Mouse (Mus musculus) gastrocnemius, postnatal 4 days (tissue): Measurements from ENCODE around the gene Mapkbp1. TPM values are rescaled to one million over a fixed set of nuclear protein-coding genes. Genes with fewer than 3 reads are reported as not detected.

Source experiments
- DNase-seq, 2 experiments: peaks; one replicate each; pipeline ENCODE4 v3.0.0; 2021 to 2022; ENCODE audit warnings: low spot score in 2 of 2, mixed read lengths in 2 of 2
- total RNA-seq, 2 experiments: library from RNA; stranded (reverse); gene quantifications; 2 replicates each; pipeline ENCODE4 v1.2.3; 2021

Gene Mapkbp1
- total RNA-seq, 2 experiments from 2014 or later: 14.1 to 15.6 TPM

DNA sequence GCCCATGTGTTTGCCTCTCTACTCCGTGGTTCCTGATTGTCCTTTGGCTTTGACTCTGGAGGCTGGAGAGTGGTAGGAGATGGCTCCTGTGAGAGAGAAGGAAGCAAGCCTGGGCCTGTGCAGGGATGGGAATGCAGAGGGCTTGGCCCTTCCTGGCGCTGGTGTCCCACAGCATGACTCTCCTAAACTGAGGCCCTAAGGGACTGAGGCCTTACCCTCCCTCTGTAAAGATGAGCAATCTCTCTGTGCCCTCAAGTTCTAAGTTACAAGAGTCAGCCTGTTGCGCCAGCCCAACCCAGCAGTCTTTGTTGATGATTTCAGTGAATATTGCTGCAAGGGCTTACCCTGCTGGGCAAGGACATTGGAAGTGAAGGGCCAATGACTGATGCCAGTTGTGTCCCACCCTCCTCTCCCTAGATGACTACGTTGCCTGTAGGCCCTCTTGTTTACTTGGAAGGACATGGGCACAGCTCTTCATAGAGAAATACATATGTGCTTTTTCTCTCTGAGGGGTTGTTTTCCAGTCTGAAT, 35.2 kb downstream of the Mapkbp1 start:
- DNase-seq: no peak

DNA sequence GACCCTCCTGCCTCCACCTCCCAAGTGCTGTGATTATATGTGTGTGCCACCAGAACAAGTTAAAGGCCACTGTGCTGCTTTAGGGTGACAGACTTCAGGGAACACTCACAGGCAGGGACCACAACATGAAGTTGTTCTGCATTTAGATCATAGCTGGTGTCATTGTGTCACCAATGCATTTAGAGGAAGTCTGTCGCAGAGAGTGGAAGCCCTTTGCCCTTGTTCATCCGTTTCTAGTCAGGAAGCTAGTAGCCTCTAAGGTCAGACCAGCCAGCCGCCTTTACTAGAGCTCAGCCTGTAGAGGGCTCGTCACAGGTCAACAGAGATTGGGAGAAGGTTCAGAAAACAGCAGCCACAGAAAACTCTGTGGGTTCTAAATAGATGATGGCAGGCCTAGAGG, 36.2 kb downstream of the Mapkbp1 start:
- no peak for DNase-seq

DNA sequence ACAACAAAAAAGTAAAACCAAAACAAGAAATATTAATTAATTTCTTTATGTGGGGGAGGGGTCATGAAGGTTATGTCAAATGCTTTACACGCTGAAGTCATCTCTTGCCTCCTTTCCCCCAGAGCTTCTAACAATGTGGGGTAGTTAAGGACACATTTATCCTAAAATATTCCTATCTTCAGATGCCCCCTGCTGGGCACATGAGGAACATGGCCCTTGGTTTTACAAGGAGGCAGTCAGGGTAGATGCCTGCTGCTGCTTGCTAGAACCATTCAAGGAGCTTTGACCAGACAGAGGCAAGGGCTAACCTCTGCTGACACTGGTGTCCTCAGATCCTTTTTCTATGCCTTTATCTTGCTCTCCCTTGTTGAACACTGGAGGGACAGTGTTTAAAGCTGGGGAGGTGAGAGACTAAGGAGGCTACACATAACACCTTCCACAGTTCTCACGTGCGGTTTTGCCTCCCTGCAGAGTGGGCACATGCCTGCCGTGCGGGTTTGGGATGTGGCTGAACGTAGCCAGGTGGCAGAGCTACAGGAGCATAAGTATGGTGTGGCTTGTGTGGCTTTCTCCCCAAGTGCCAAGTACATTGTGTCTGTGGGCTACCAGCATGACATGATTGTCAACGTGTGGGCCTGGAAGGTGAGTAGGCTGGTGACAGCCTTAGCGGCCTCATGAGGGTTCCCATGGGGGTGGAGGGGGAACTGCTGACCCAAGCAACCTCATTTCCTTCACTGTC, 39.1 kb downstream of the Mapkbp1 start:
- peak in 1 of 2 experiments; percentile 47 for DNase-seq

DNA sequence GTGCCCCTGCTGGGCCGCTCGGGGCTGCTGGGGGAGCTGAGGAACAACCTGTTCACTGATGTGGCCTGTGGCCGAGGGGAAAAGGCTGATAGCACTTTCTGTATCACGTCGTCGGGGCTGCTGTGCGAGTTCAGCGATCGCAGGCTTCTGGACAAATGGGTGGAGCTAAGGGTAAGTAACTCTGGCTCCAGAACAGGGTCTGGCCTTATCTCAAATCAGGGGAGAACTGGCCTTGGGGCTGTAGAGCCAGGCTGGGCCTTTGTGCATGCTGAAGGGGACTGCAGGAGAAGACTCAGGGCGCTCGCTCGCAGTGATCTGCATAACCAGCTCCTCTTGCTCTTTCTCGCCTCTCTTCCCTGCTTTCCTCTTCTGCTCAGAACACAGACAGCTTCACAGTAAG, 40.4 kb downstream of the Mapkbp1 start:
- DNase-seq: no peak

DNA sequence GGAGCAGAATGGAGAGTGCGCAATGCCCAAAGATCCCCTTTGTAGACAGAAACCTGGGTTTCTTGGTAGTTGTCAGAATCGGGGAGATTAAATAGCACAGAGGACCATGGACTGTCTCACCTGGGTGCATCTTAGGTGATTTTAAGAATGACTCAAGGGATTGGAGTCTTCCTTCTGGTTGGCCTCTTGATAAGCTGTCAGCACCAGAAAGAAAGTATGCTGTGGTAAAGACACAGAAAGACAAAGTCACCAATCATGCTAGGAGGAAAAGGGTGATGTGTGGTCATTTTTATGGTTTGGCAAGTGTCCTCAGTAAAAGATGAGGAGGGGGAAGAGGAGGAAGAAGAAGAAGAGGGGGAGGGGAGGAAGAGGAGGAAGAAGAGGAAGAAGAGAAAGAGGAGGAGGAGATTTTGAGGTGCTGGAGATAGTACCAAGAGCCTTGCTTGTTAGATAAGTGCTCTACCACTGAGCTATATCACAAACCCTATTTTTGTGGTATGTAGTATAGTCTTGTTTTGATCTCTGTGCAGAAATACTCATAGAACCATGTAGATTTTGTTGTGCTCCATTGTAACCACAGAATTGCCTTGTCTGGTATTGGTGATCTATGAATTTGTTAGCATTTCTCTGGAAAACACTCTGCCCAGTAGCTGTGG, 41.5 kb downstream of the Mapkbp1 start:
- DNase-seq: no peak

DNA sequence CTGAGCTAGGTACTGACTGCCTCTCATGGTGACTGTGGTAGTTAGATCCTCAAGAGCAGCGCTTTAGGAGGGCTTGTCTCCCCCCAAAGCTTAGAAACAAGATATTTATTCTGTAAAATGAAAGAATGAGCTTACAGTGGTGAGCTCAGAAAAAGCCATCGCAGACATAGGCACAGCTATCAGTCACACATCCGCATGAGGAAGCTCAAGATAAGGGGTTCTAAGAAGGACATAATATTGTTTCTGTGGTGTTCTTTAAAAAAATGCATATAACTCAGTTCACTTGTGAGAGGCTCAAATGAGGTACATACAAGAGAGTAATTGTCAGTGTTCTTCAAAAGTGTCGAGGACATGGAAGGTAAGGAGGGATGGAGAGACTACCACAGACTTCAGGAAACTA, 43.4 kb downstream of the Mapkbp1 start:
- no peak for DNase-seq

DNA sequence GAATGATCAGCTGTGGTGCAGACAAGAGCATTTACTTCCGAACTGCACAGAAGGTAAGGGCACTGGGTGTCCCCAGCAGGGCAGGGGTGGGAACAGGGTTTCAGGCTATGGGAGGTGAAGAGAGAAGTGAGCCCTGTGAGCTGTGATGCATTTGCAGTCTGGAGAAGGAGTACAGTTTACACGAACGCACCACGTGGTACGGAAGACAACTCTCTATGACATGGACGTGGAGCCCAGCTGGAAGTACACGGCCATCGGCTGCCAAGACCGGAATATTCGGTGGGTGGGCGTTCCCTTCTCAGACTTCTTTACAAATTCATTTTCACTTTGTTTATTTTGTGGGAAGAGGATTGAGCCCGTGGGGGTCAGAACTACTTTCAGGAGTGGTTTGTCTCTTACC, 45.1 kb downstream of the Mapkbp1 start:
- peak in 1 of 2 experiments; percentile 7 for DNase-seq

DNA sequence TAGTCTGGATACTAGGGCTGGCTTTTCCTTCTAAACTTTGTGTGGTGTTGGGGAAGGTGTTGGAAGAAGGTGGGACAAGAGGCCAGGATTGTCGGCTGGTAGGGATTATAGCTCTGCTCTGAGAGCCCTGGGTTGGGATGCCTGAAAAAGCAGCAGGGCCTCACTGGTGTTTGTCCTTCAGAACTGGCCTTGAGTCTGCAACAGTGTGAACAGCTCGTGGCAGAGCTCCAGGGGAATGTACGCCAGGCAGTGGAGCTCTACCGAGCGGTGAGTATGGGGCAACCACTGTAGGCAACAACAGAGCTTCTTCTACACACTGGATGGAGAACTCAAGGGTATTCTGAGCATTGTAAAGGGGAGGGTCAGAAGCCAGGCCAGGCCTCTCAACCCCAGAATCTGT, 51.8 kb downstream of the Mapkbp1 start:
- no peak for DNase-seq

DNA sequence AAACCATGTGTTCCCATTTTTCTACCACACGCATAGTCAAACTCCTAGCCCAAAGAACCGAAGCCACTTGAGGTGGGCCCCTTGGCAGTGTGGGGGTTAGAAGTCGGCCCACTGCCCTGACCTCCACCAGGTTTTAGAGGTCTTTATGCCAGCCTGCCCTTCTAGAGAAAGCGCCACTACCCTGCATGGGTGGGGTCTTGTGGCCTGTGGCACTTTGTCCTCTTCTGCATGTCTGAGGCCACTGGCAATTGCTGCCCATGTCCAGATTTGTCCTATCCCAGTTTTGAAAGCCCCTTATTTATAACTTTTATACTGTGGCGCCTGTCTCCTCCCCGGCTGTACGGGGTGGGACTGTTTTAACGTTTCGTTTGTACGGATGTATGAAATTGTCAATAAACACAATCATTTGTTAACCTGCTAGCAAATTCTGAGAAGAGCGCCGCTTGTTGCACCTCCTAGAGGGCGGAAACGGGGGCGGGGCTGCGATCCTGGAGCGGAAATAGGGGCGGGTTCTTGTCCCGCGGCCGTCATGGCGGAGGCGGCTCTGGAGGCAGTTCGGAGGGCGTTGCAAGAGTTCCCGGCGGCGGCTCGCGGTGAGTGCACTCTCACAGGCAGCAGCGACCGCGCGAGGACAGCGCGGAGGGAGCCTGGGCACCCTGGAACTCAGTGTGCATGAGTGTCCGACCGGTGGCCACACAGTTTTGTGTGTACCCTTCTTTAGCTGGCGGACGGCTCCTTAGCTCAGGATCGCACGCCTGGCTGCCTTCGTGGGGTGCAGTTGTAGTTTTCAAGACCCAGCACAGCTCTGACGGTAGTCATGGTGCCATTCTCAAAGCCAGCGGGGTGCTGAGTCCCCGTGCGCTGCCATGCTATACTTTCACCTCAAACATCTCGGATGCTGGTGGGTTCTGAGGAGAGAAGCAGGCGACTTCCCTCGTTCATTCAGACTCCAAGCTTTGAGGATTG, 54.8 kb downstream of the Mapkbp1 start, which contains the start of the genes Jmjd7 and Gm28042:
Gene Jmjd7 (plus strand): TSS at position 500 of the 966 bp plus-strand sequence.
Gene Gm28042 (plus strand): TSS at position 510 of the 966 bp plus-strand sequence.
- peak; percentile 91 to 94 for DNase-seq

DNA sequence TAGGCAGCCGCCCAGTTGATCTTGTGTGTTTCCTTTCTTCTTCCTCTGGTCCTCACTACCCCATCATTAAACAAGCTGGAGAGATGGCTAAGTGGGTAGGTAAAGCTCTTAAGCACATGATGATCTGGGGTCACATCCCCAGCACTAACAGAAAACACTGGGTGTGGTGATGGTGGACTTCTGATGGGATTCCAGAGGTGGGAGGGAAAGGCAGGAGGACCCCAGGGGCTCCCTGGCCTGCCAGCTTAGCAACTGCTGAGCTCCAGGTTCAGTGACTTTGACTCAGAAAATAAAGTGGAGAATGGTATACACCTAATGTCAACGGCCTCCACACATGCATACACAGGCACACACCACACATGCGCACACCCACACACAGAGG, 55.4 kb downstream of the Mapkbp1 start:
- no peak for DNase-seq

DNA sequence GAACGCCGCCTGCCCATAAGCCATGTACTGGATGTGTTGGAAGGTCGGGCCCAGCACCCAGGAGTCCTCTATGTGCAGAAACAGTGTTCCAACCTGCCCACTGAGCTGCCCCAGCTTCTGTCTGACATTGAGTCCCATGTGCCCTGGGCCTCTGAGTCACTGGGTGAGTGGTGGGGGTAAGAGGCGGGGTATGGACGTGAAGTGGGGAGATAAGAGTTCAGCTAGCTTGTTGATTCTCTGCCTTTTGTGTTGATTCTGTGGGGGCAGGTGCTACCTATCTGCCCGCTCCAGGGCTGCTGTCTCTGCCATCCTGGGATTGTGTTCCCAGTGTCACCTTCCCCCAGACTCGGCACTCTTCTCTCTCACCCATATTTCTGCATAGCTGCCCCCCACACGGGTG, 57.9 kb downstream of the Mapkbp1 start:
- DNase-seq: no peak

DNA sequence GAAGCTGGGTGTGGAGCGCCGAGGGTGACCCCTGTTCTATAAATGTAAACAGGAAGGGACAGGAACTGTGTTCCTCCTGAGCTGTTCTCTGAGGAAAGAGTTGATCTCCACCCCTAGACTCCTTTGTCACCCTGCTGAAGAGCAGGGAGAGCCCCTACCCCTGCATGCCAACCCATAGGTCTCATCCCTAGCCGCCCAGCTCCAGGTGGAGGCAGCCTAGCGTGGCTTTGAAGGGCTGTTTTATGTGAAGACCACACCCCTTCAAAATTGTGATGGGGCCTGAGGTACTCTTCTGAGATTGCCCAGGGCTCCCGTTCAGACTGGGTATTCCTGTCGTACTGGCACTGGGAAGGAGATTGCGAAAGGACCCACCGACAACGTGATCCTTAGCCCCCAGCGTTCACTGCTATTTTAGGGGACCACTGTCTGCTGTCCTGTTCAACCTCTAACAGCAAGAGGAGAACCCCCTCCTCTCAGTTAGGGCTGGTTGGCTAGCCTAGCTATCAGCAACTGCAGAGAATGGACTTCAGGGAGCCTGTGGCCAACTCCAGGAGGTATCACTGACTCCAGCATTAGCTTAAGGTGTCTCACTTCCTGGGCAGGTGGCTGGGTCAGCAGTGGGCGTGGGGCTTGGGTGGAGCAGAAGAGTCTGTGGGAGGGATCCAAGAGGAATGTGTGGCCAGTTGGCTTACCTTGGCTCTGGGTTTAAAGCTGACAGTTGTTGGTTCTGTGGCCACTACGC, 60.4 kb downstream of the Mapkbp1 start, which contains the start of gene Pla2g4b:
Gene Pla2g4b (plus strand): TSS at position 692 of the 742 bp plus-strand sequence.
- DNase-seq: no peak

DNA sequence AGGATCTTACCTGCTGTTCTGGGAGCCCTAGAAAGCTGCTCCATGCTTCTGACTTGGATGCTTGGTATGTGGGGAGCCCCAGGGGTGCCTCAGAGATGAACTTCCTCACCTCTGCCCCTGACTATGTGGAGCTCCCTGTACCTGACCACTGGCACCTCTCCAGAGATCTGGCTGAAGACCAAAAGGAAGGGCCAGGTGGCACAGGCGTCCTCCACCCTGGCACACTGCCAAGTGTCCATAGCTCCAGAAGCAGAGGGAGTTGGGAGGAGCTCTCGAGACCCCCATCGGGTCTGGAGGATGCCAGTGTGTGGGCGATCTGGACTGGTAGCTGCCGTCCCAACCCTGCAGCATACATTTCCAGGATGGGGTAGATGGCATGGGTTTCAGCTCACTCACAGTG, 61.2 kb downstream of the Mapkbp1 start:
- DNase-seq: no peak

DNA sequence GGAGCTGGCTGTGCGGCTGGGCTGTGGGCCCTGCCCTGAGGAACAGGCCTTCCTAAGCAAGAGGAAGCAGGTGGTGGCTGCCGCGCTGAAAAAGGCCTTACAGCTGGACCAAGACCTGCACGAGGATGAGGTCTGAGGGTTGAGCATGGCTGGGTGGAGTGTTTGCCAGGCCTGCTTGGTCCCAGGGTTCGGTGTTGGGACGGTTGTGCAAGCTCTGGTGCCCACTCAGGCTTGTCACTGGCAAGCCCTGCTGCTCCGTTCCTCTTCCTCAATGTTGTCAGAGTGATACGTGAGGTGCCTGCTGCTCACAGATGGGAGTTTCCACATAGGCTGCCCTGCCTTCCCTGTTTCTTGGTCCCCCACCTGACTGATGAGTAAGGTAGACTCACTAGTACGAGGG, 65.2 kb downstream of the Mapkbp1 start:
- DNase-seq: no peak

DNA sequence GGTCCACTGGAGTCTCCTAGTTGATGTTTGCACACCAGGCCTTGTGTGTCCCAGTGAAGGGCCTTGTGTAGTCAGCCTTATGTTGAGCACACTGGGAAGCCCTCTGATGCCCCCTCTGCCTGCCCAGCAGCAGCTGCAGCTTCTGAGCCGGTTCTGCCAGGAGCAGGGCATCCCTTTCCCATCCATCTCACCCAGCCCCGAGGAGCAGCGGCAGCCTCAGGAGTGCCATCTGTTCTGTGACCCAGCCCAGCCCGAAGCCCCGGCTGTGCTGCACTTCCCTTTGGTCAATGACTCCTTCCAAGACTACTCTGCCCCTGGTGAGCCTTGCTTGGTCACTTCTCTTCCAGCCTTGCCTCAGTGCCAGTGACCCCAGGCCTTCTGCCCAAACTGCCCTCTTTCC, 68.5 kb downstream of the Mapkbp1 start:
- DNase-seq: no peak

DNA sequence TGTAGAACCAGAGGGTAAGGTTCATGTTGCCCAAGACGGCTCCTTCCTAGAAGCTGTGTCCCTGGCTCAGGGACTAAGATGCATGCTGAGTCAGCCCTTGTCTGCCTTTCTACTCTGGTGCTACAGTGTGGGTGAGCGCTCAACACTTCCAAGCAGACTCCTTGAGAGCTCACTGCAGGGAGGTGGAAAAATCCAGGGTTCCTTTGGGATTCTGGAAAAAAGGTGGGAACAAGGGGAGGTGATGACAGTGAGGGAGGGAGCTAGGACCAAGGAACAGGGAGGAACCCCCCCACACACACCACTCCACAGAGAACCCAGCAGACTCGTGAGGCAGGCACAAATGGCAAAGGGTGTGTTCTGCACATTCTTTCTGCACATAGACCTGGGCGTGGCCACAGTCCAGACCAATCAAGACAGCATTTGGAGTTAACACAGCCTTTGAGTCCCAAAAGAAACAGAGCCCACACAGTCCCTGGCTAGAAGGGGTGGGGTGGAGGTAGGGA, 71.7 kb downstream of the Mapkbp1 start:
- no peak for DNase-seq

DNA sequence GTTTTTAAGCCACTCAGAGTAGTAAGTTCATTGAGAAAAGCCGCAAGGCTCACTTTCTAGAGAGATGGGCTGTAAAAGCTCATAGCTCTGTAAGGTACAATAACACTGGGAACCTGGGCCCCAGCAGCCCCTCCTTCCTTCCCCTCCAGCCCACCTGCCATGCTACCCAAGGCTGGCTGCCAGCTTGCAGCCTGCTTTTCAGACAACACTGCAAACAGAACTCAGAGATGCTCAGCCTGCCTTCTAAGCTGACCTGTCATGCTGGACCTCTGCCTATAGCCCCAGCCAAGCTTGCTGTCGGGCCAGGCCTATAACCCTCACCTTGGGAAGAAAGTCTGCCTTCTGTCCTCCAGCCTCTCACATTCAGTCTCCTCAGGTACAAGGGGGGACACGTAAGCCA, 72.2 kb downstream of the Mapkbp1 start:
- no peak for DNase-seq

DNA sequence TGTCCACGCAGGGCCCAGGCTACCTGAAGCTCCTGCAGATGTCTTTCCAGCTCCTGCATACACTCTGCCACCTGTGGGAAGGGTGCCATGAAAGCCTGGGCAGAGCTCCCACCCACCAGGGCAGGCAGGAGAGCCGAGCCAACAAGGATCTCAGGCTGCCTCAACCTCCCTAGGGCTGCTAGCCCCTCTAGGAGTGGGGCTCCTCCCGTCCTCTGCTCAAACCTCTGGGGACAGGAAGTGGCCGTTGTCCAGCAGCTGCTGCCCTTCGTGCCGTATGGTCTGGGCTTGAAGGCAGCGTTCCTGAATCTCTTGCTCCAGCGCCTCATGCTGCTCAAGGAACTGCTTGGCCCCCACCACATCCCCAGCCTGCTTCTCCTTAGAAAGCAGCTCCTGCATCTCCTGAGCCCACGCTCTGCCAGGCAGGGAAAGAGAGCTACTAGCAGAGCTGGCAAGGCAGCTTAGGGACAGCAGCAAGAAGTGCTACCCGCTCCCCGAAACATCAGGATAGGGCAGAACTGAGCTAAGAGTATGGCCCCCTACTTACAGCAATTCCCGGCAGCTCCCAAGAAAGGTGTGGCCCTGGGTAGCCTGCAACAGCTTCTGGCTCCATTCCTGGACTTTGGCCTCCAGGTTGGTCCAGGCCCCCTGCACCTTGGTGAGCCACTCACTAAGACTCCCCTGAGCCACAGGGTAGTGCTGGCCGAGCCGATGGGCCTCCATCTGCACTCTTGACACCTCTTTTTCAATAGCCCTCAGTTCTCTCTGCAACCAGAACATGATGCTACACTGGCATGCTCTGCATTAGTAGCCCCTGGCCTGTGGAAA, 74.2 kb downstream of the Mapkbp1 start:
- no peak for DNase-seq

DNA sequence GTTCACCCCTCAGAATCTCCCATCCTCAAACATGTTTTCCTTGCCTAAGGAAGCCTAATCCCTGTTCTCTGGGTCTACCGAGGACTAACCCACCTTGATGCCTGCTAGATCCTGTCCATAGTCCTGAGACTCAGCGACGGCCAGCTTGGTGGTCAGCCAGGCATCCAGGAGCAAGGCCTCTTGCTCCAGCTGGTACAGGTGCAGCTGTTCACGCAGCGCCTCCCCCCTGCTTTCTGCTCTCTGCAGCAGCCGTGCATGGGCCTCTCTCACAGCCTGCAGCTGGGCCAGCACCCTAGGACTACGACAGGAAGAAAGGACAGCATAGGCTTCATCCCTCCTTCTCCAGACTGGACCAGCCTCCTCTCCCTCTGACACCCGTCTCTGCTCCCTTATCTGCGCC, 75.7 kb downstream of the Mapkbp1 start:
- DNase-seq: no peak
